23 mouse cellular contexts compared by ENCODE assay signal in the genomic region with DNA sequence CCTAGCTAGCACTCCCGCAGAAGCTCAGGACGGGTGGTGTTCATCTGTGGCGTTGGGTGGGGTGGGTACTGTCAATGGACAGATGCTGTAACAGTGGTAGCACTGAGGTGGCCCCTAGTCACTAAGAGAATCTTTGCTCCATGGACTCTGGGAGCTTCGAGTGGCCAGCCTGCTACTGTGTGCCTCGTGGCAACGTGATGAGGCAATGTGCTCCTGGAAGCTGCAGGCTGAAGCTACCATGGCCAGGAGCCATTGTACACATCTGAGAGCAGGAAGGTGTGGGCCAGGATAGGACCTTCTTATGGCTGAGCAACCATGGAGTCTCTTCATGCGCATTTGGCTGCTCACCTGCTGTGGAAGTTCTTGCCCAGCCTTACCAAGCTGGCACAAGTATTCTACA. TPM values are rescaled to one million over a fixed set of nuclear protein-coding genes. Genes with fewer than 3 reads are reported as not detected.
A peak's percentile ranks its signal among the peaks of the same experiment; 100 is the strongest.
DNase-seq lines count a peak whose midpoint lies in the region; ATAC-seq and TF ChIP-seq lines count a peak whose summit lies in the region.
"Had no signal": no experiment of that assay in that cellular context is flagged by ENCODE, and none has a peak within 500 bp of the region (broad histone marks: within the 10 kb centered on the region; RNA-seq: fewer than 3 reads in every experiment).

No protein-coding gene starts in this region.

- no peak for DNase-seq in liver, embryonic 11.5 days (ENCODE audit: low spot score)
- DNase-seq in lung, adult 18-20 months: no peak
- DNase-seq: adrenal gland, adult 8-10 months; adrenal gland, postnatal 25 days; cerebellum, adult 11 months; cerebellum, adult 18-20 months; cerebellum, adult 8-10 months; cerebellum, adult 9-11 months; cerebellum, postnatal 14 days; cerebellum, postnatal 36 days; embryo, embryonic 11 days; forebrain, postnatal 0 days had no signal

- H3K4me1 ChIP-seq in liver, embryonic 16.5 days (ENCODE audit: control insufficient read depth, low read depth, low read length): no peaks in the 10 kb centered on the region; the same call in 1 of the 2 replicates
- H3K4me1 ChIP-seq in liver, embryonic 11.5 days (replicated peaks; ENCODE audit: control insufficient read depth, insufficient read depth, low read length): no peaks in the 10 kb centered on the region
- peaks cover 86% of the 10 kb centered on the region for H3K4me1 ChIP-seq in E14TG2a.4 (replicated peaks; ENCODE audit: low read depth, low read length)
- H3K4me1 ChIP-seq: embryonic facial prominence, embryonic 13.5 days; embryonic facial prominence, embryonic 15.5 days; forebrain, embryonic 13.5 days; forebrain, embryonic 15.5 days had no signal

- H3K9me3 ChIP-seq in liver, embryonic 16.5 days (replicated peaks; ENCODE audit: control insufficient read depth, low read length): no peaks in the 10 kb centered on the region
- no peaks in the 10 kb centered on the region for H3K9me3 ChIP-seq in liver, embryonic 11.5 days (ENCODE audit: control insufficient read depth, low read length)
- H3K9me3 ChIP-seq in E14TG2a.4 (ENCODE audit: low read length): no peaks in the 10 kb centered on the region
- H3K9me3 ChIP-seq: embryonic facial prominence, embryonic 13.5 days; embryonic facial prominence, embryonic 15.5 days; forebrain, embryonic 13.5 days; forebrain, embryonic 15.5 days; G1E had no signal

- peak; percentile 68 for ATAC-seq in liver, embryonic 16.5 days (ENCODE audit: low read depth)
- no peak for ATAC-seq in liver, embryonic 11.5 days (replicated peaks; ENCODE audit: low FRiP score)
- ATAC-seq in erythroid progenitor cell, adult 5-6 weeks (replicated peaks; ENCODE audit: low FRiP score, poor library complexity, severe bottlenecking): 0 out of 2 replicates have a peak, but pooled peaks have one; percentile 22
- ATAC-seq: activated CD4-positive, CD25-positive, alpha-beta regulatory T cell, adult 4 months; forebrain, embryonic 13.5 days; forebrain, embryonic 15.5 days; forebrain, postnatal 0 days; Patski had no signal

- no peak for TF ChIP-seq CTCF in E14TG2a.4 (conservative IDR thresholded peaks at IDR 0.05; ENCODE audit: low read length)

- no peak overlapping the region for H3K9ac ChIP-seq in liver, embryonic 16.5 days (ENCODE audit: low read depth, low read length)
- no peak overlapping the region for H3K9ac ChIP-seq in liver, embryonic 11.5 days (ENCODE audit: low read depth, low read length)
- H3K9ac ChIP-seq: embryonic facial prominence, embryonic 13.5 days; embryonic facial prominence, embryonic 15.5 days; forebrain, embryonic 13.5 days; forebrain, embryonic 15.5 days; forebrain, postnatal 0 days had no signal

- no peaks in the 10 kb centered on the region for H3K27me3 ChIP-seq in liver, embryonic 16.5 days (ENCODE audit: control insufficient read depth, insufficient read depth, low read depth, low read length)
- no peaks in the 10 kb centered on the region for H3K27me3 ChIP-seq in liver, embryonic 11.5 days (replicated peaks; ENCODE audit: control insufficient read depth, insufficient read depth, low read length)
- H3K27me3 ChIP-seq in E14TG2a.4 (ENCODE audit: insufficient read depth, low read length): peaks cover 20% of the 10 kb centered on the region
- H3K27me3 ChIP-seq: embryonic facial prominence, embryonic 13.5 days; embryonic facial prominence, embryonic 15.5 days; forebrain, embryonic 13.5 days; forebrain, embryonic 15.5 days; Patski had no signal

- WGBS in liver, embryonic 16.5 days (ENCODE audit: insufficient replicate concordance): 75% methylated on average over 7 of the region's 7 CpGs
- WGBS in liver, embryonic 11.5 days: 91% methylated on average over 7 of the region's 7 CpGs

- H3K27ac ChIP-seq in liver, embryonic 16.5 days (ENCODE audit: low read length): no peak overlapping the region
- H3K27ac ChIP-seq in liver, embryonic 11.5 days (ENCODE audit: low read depth, low read length): no peak overlapping the region
- H3K27ac ChIP-seq: embryonic facial prominence, embryonic 13.5 days; embryonic facial prominence, embryonic 15.5 days; forebrain, embryonic 13.5 days; forebrain, embryonic 15.5 days had no signal

- H3K36me3 ChIP-seq in liver, embryonic 16.5 days (ENCODE audit: control insufficient read depth, insufficient read depth): peaks cover 12% of the 10 kb centered on the region
- peaks cover 21% of the 10 kb centered on the region for H3K36me3 ChIP-seq in liver, embryonic 11.5 days (ENCODE audit: control insufficient read depth, insufficient read depth, low read length)
- peaks cover 80% of the 10 kb centered on the region for H3K36me3 ChIP-seq in E14TG2a.4 (ENCODE audit: insufficient read depth, low read length)

- H3K4me2 ChIP-seq in liver, embryonic 16.5 days (ENCODE audit: low read depth, low read length): no peak overlapping the region
- no peak overlapping the region for H3K4me2 ChIP-seq in liver, embryonic 11.5 days
- H3K4me2 ChIP-seq: embryonic facial prominence, embryonic 13.5 days; embryonic facial prominence, embryonic 15.5 days; forebrain, embryonic 13.5 days; forebrain, embryonic 15.5 days had no signal

- H3K4me3 ChIP-seq in liver, embryonic 16.5 days (ENCODE audit: low read depth, low read length): no peak overlapping the region
- H3K4me3 ChIP-seq in liver, embryonic 11.5 days (ENCODE audit: low read depth, low read length): no peak overlapping the region
- 0 out of 2 replicates have a peak overlapping the region, but pooled peaks have one; percentile 72 for H3K4me3 ChIP-seq in E14TG2a.4 (replicated peaks; ENCODE audit: low read length)
- H3K4me3 ChIP-seq: embryonic facial prominence, embryonic 13.5 days; embryonic facial prominence, embryonic 15.5 days; erythroblast, embryonic 14.5 days; forebrain, embryonic 13.5 days; forebrain, embryonic 15.5 days had no signal

RNA-seq across cellular contexts. Expression of gene Gm9803, which starts 14.7 kb away (rescaled TPM):
- polyA plus RNA-seq in liver, embryonic 16.5 days (2015; fragmentation: Nextera tagmentation; extraction: Ambion mirVana): 2.9 and 6.0 TPM in 2 replicates
- polyA plus RNA-seq in liver, embryonic 11.5 days (2014; fragmentation: Nextera tagmentation; extraction: Ambion mirVana): 10.3 and 11.6 TPM in 2 replicates
- 41.8 TPM in 1 of 2 replicates, not detected in the other for total RNA-seq in erythroid progenitor cell, adult 5-6 weeks (2015; ENCODE audit: low replicate concordance)
- not detected in 2 replicates for total RNA-seq in erythroid progenitor cell, adult 5-6 weeks (2017; ENCODE audit: low replicate concordance)

RNA-seq across cellular contexts. Expression of gene Bend3, which starts 30.6 kb away (rescaled TPM):
- polyA plus RNA-seq in liver, embryonic 16.5 days (2015; fragmentation: Nextera tagmentation; extraction: Ambion mirVana): 0.60 and 0.96 TPM in 2 replicates
- 7.2 TPM in 2 replicates for polyA plus RNA-seq in liver, embryonic 11.5 days (2014; fragmentation: Nextera tagmentation; extraction: Ambion mirVana)
- 0.42 and 5.4 TPM in 2 replicates for total RNA-seq in erythroid progenitor cell, adult 5-6 weeks (2015; ENCODE audit: low replicate concordance)
- 0.13 and 2.6 TPM in 2 replicates for total RNA-seq in erythroid progenitor cell, adult 5-6 weeks (2017; ENCODE audit: low replicate concordance)

RNA-seq across cellular contexts. Expression of gene 1700021F05Rik, which starts 31.6 kb away (rescaled TPM):
- polyA plus RNA-seq in liver, embryonic 16.5 days (2015; fragmentation: Nextera tagmentation; extraction: Ambion mirVana): 21.6 and 26.4 TPM in 2 replicates
- 79.5 and 80.7 TPM in 2 replicates for polyA plus RNA-seq in liver, embryonic 11.5 days (2014; fragmentation: Nextera tagmentation; extraction: Ambion mirVana)
- 7.6 and 19.3 TPM in 2 replicates for total RNA-seq in erythroid progenitor cell, adult 5-6 weeks (2015; ENCODE audit: low replicate concordance)
- 21.9 and 25.0 TPM in 2 replicates for total RNA-seq in erythroid progenitor cell, adult 5-6 weeks (2017; ENCODE audit: low replicate concordance)
